Mouse (Mus musculus): ENCODE results near the gene Mgat4c. TPM values are rescaled to one million over a fixed set of nuclear protein-coding genes. Genes with fewer than 3 reads are reported as not detected.
"Not testable (repeated sequence)": the region's sequence is repeated elsewhere in the genome, so short reads cannot be mapped to it uniquely, and the experiment has no call there.

Mgat4c gene
- total RNA-seq, 2 experiments from 2014 or later = not detected

DNA sequence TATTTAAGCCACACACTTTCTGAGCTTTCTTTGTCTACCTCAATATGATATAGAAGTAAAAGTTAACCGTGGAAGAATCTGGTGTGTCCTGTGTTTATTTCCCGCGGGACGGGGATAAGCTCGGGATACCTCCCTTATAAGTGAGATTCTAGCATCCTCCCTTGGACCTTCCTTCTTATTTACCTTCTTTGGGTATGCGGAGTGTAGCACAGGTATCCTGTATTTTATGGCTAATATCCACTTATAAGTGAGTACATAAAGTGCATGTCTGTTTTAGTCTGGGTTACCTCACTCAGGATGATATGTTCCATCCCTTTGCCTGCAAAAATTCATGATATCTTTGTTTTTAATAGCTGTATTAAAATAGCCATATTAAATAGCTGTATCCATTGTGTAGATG is 754.2 kb downstream of the Mgat4c start:
- DNase-seq; intact Hi-C loops (cut with DNase I): not testable (repeated sequence)

Small RNAs within 50 kb of the gene (microRNA-seq; reads per million reads assigned to microRNA genes)
- 4.3 to 144 reads per million in 2 experiments for gene Mir3059

All from heart, postnatal 14 days (tissue).